Mouse (Mus musculus) small intestine, adult 2 months (tissue): ENCODE measurements around the gene Pm20d1. TPM values are rescaled to one million over a fixed set of nuclear protein-coding genes. Genes with fewer than 3 reads are reported as not detected.

Experiments used
- H3K27ac ChIP-seq: fragments of 200-500 bp; 2 replicates; pipeline ENCODE4 v1.5.1; 2012; ENCODE audit warnings: low read depth, low read length, control low read depth, inconsistent platforms; ENCODE audit not compliant: insufficient read depth
- H3K27me3 ChIP-seq: fragments of 200-500 bp; 2 replicates; pipeline ENCODE4 v1.6.1; 2012; ENCODE audit warnings: mild to moderate bottlenecking, moderate library complexity, low read length, inconsistent platforms; ENCODE audit not compliant: control insufficient read depth, insufficient read depth
- H3K36me3 ChIP-seq: fragments of 200-500 bp; 2 replicates; pipeline ENCODE4 v1.6.1; 2012; ENCODE audit warnings: mild to moderate bottlenecking, low read length, control low read depth, inconsistent platforms; ENCODE audit not compliant: control insufficient read depth, insufficient read depth
- H3K4me1 ChIP-seq: fragments of 200-500 bp; 2 replicates; pipeline ENCODE4 v1.6.1; 2012; ENCODE audit warnings: low read length, inconsistent platforms, mixed read lengths; ENCODE audit not compliant: control insufficient read depth, insufficient read depth, insufficient read length
- H3K4me3 ChIP-seq: fragments of 200-500 bp; 2 replicates; pipeline ENCODE4 v1.5.1; 2012; ENCODE audit warnings: low read depth, mild to moderate bottlenecking, control low read depth, inconsistent platforms, low read length, moderate library complexity
- CTCF ChIP-seq: fragments of 200-500 bp; IDR thresholded peaks from 2 replicates; pipeline ENCODE4 v1.5.1; 2012; ENCODE audit warnings: low read depth, mild to moderate bottlenecking, control low read depth, inconsistent platforms, low read length, moderate library complexity, mixed read lengths; ENCODE audit not compliant: insufficient replicate concordance, insufficient read length; ENCODE audit errors: extremely low read depth
- POLR2A ChIP-seq: fragments of 200-500 bp; IDR thresholded peaks from 2 replicates; pipeline ENCODE4 v1.6.1; 2012; ENCODE audit warnings: low read depth, mild to moderate bottlenecking, control low read depth, inconsistent platforms, low read length, moderate library complexity
- WGBS: fragments of 180-500 bp; shearing (Covaris S2); methylation state at CpG from one replicate; pipeline ENCODE4 v1.1.7; 2018; 5-methylcytosine and 5-hydroxymethylcytosine counted together
- polyA plus RNA-seq: library from polyadenylated mRNA; depleted of rRNA; stranded (reverse); fragments of >200 nt; gene quantifications from 2 replicates; pipeline ENCODE4 v1.2.3, GENCODE M21; 2012; rRNA removed

Pm20d1 gene
- polyA plus RNA-seq: 8.3 and 33.0 TPM in 2 replicates

- 13% methylated on average over 26 of the region's 26 CpGs for whole genome bisulfite sequencing
- H3K4me1 ChIP-seq: peaks cover 3% of the 10 kb centered on the region
- H3K27me3 ChIP-seq: no peaks in the 10 kb centered on the region
- H3K36me3 ChIP-seq: peaks cover 3% of the 10 kb centered on the region
- peak within 1 kb of the TSS; percentile 38 for H3K27ac ChIP-seq
- peak within 1 kb of the TSS; percentile 74 for H3K4me3 ChIP-seq
- TF ChIP-seq POLR2A (peak; percentile 49; the same call in 1 of the 2 replicates), CTCF (no peak)
Observed at GRCm38 (mm10) chr1:131797202-131797909, at the start of gene Pm20d1. Gene Pm20d1 (plus strand): TSS chr1:131797381.

DNA sequence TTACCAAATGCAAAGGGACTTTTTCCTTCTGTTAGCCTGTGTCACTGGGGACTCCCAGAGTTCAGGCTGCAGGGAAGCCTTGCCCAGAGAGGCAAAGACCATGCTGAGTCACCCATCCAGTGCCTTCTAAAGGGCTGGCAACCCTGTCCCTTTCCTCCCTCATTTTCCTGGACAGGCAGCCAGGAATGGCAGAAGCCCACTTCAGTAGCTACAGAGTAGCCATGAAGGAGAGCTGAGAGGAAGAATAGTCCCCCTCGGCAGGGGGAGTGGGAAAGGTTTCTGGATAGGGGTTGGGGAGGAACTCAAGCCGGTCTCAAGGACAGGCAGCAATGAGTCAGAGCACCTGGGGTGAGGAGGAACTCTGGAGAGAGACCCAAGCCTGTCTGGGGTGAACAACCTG, 49.4 kb upstream of the Pm20d1 start:
- Histone ChIP-seq H3K4me3 (no peak overlapping the region), H3K36me3 (no peaks in the 10 kb centered on the region), H3K27ac (no peak overlapping the region), H3K27me3 (no peaks in the 10 kb centered on the region), H3K4me1 (no peaks in the 10 kb centered on the region)
- whole genome bisulfite sequencing: 60% methylated on average over 2 of the region's 2 CpGs
- TF ChIP-seq CTCF (no peak), POLR2A (no peak)

GRCm38 (mm10) chr1:131748636-131749035, 48.5 kb upstream of the Pm20d1 start:
- Histone ChIP-seq H3K36me3 (no peaks in the 10 kb centered on the region), H3K27me3 (no peaks in the 10 kb centered on the region), H3K27ac (no peak overlapping the region), H3K4me3 (no peak overlapping the region), H3K4me1 (no peaks in the 10 kb centered on the region)
- TF ChIP-seq POLR2A (no peak), CTCF (no peak)
- WGBS: 75% methylated on average over 2 of the region's 2 CpGs

- Histone ChIP-seq H3K27me3 (no peaks in the 10 kb centered on the region), H3K36me3 (no peaks in the 10 kb centered on the region), H3K27ac (no peak overlapping the region), H3K4me3 (no peak overlapping the region), H3K4me1 (no peaks in the 10 kb centered on the region)
- no peak for TF ChIP-seq CTCF
- no peak for TF ChIP-seq POLR2A
- 75% methylated on average over 15 of the region's 15 CpGs for WGBS
Observed at GRCm38 (mm10) chr1:131749706-131750545, 47.3 kb upstream of the Pm20d1 start.

GRCm38 (mm10) chr1:131751181-131751890, 45.8 kb upstream of the Pm20d1 start:
- H3K36me3 ChIP-seq: no peaks in the 10 kb centered on the region
- no peaks in the 10 kb centered on the region for H3K4me1 ChIP-seq
- H3K27ac ChIP-seq: no peak overlapping the region
- H3K4me3 ChIP-seq: no peak overlapping the region
- WGBS: 75% methylated on average over 3 of the region's 3 CpGs
- no peak for TF ChIP-seq CTCF
- TF ChIP-seq POLR2A: no peak
- no peaks in the 10 kb centered on the region for H3K27me3 ChIP-seq

- H3K4me3 ChIP-seq: no peak overlapping the region
- no peak for TF ChIP-seq CTCF
- no peaks in the 10 kb centered on the region for H3K4me1 ChIP-seq
- no peaks in the 10 kb centered on the region for H3K27me3 ChIP-seq
- 37% methylated on average over 10 of the region's 10 CpGs for WGBS
- no peaks in the 10 kb centered on the region for H3K36me3 ChIP-seq
- H3K27ac ChIP-seq: no peak overlapping the region
Observed at GRCm38 (mm10) chr1:131751891-131752311, 45.3 kb upstream of the Pm20d1 start.
